Comparison of ENCODE assay signal across 8 mouse cellular contexts in the genomic region with DNA sequence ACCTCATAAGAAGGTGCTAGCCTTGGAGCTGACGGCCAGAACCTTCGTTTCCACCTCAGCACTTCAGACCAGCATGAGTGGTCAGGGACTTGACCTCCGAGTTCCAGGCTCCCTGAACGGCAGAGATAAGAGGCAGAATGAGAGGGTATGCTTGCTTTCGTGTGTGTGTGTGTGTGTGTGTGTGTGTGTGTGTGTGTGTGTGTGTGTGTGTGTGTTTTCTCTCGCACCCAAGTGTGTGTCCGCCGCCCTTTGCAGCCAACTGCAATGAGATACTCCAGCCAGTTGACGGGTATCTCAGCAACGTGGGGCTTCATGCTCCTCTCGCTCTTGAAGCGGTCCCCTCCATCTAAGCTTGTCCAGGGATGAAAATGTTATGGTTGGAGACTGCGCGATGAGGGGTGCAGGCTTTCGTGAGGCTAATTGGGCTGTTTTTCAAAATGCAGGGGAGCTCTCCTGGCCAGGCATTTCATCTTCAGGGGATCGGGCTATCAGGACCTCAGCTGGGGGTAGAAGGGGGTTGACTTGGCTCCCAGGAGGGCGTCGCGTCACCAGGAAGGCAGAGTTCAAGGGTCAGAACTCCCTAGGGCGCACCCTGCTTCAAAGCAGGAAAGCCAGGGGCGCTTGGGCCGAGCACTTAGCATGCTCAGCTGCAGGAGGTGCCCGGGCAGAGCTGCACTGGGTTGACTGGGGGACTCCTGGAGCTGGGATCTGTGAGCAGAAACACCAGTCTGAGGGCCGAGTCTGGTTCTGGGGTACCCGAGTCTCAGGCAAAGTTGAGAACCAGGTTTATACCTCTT. TPM values are rescaled to one million over a fixed set of nuclear protein-coding genes. Genes with fewer than 3 reads are reported as not detected.
A peak's percentile ranks its signal among the peaks of the same experiment; 100 is the strongest.
DNase-seq lines count a peak whose midpoint lies in the region; ATAC-seq lines count a peak whose summit lies in the region.

No protein-coding gene starts in this region.

- H3K9ac ChIP-seq in heart, embryonic 14.5 days (ENCODE audit: low read length), result peak overlapping the region; percentile 73; the same call in 1 of the 2 replicates
- no peak overlapping the region for H3K9ac ChIP-seq in hindbrain, embryonic 11.5 days (ENCODE audit: low read depth, low read length)
- no peak overlapping the region for H3K9ac ChIP-seq in neural tube, embryonic 11.5 days (ENCODE audit: low read length)

- DNase-seq in heart, adult 9 months (ENCODE audit: low spot score in 2 of 2), result no peak
- DNase-seq in cerebellum, adult 9-11 months, result peak; percentile 60
- DNase-seq in hindbrain, embryonic 11.5 days (ENCODE audit: low spot score), result peak; percentile 40
- peak; percentile 20 to 28 for DNase-seq in left cerebral cortex, postnatal 25 days (ENCODE audit: low spot score in 2 of 2)
- peak; percentile 22 for DNase-seq in neural tube, embryonic 11.5 days (ENCODE audit: low spot score)
- DNase-seq in gastrocnemius, postnatal 36 days, result no peak

- no peaks in the 10 kb centered on the region for H3K9me3 ChIP-seq in heart, embryonic 14.5 days (ENCODE audit: control insufficient read depth, low read length)
- no peaks in the 10 kb centered on the region for H3K9me3 ChIP-seq in hindbrain, embryonic 11.5 days (ENCODE audit: control insufficient read depth, low read length)
- H3K9me3 ChIP-seq in neural tube, embryonic 11.5 days (ENCODE audit: control insufficient read depth, low read length), result no peaks in the 10 kb centered on the region

- intact Hi-C loops in left cerebral cortex, postnatal 25 days (cut with DNase I), result loop anchor here (10.0 kb wide), 1 partner anchor 192 kb away; no protein-coding TSS in a partner anchor
- intact Hi-C loops in gastrocnemius, postnatal 36 days (cut with DNase I), result no loop called here

- H3K27me3 ChIP-seq in heart, embryonic 14.5 days (ENCODE audit: control insufficient read depth, insufficient read depth, low read length), result peaks cover 42% of the 10 kb centered on the region
- peaks cover 15% of the 10 kb centered on the region for H3K27me3 ChIP-seq in hindbrain, embryonic 11.5 days (ENCODE audit: control insufficient read depth, insufficient read depth, low read length)
- H3K27me3 ChIP-seq in neural tube, embryonic 11.5 days (ENCODE audit: control insufficient read depth, insufficient read depth, low read length), result peaks cover 24% of the 10 kb centered on the region

- no peaks in the 10 kb centered on the region for H3K36me3 ChIP-seq in heart, embryonic 14.5 days (ENCODE audit: control insufficient read depth, insufficient read depth, low read length)
- no peaks in the 10 kb centered on the region for H3K36me3 ChIP-seq in hindbrain, embryonic 11.5 days (ENCODE audit: control insufficient read depth, insufficient read depth, low read length)
- H3K36me3 ChIP-seq in neural tube, embryonic 11.5 days (ENCODE audit: control insufficient read depth, insufficient read depth, low read length), result no peaks in the 10 kb centered on the region

- H3K4me2 ChIP-seq in heart, embryonic 14.5 days (ENCODE audit: low read length), result peak overlapping the region; percentile 100
- H3K4me2 ChIP-seq in hindbrain, embryonic 11.5 days (replicated peaks; ENCODE audit: low read depth, low read length), result peak overlapping the region; percentile 100
- peak overlapping the region; percentile 99 for H3K4me2 ChIP-seq in neural tube, embryonic 11.5 days (ENCODE audit: low read depth)

- H3K4me1 ChIP-seq in heart, embryonic 14.5 days (ENCODE audit: control insufficient read depth in 2 of 2, insufficient read depth in 2 of 2, low read length in 2 of 2), result peaks cover 0 to 10% of the 10 kb centered on the region in 2 experiments; a peak in 3 of 4 replicates
- H3K4me1 ChIP-seq in hindbrain, embryonic 11.5 days (replicated peaks; ENCODE audit: control insufficient read depth, insufficient read depth, low read length), result no peaks in the 10 kb centered on the region; the same call in 1 of the 2 replicates
- peaks cover 5% of the 10 kb centered on the region; the same call in 1 of the 2 replicates for H3K4me1 ChIP-seq in neural tube, embryonic 11.5 days (ENCODE audit: control insufficient read depth, insufficient read depth, low read length)

- 2% methylated on average over 25 of the region's 25 CpGs for WGBS in heart, embryonic 14.5 days
- under 1% methylated on average over 25 of the region's 25 CpGs for WGBS in hindbrain, embryonic 11.5 days
- 3% methylated on average over 25 of the region's 25 CpGs for WGBS in neural tube, embryonic 11.5 days

- no peak for ATAC-seq in heart, embryonic 14.5 days (ENCODE audit: insufficient number of reproducible peaks, insufficient read depth, low FRiP score, low read depth)
- ATAC-seq in hindbrain, embryonic 11.5 days (ENCODE audit: low FRiP score), result peak; percentile 20; the same call in 1 of the 2 replicates
- no peak for ATAC-seq in neural tube, embryonic 11.5 days (ENCODE audit: insufficient read depth, low FRiP score, low TSS enrichment)
- no peak for ATAC-seq in megakaryocyte-erythroid progenitor cell, adult 5-6 weeks (replicated peaks; ENCODE audit: low FRiP score, low TSS enrichment, poor library complexity, severe bottlenecking)

- no peak overlapping the region for H3K27ac ChIP-seq in heart, embryonic 14.5 days (replicated peaks in 1 of 2; ENCODE audit: control insufficient read depth in 1 of 2, insufficient read depth in 1 of 2, low read depth in 2 of 2, low read length in 2 of 2)
- H3K27ac ChIP-seq in hindbrain, embryonic 11.5 days (ENCODE audit: low read depth, low read length), result no peak overlapping the region
- H3K27ac ChIP-seq in neural tube, embryonic 11.5 days (ENCODE audit: low read depth, low read length), result no peak overlapping the region

- H3K4me3 ChIP-seq in heart, embryonic 14.5 days (ENCODE audit: control insufficient read depth in 1 of 2, insufficient read depth in 1 of 2, low read depth in 1 of 2, low read length in 2 of 2), result peak overlapping the region; percentile 45 to 66
- H3K4me3 ChIP-seq in hindbrain, embryonic 11.5 days (ENCODE audit: low read depth, low read length), result peak overlapping the region; percentile 54
- H3K4me3 ChIP-seq in neural tube, embryonic 11.5 days (ENCODE audit: low read depth, low read length), result peak overlapping the region; percentile 54

RNA-seq across cellular contexts. Expression of a gene that starts 1.5 kb away (rescaled TPM):
- polyA plus RNA-seq in heart, embryonic 14.5 days (2014; fragmentation: Nextera tagmentation; extraction: Ambion mirVana), result 122 and 126 TPM in 2 replicates
- 85.5 and 92.9 TPM in 2 replicates for polyA plus RNA-seq in hindbrain, embryonic 11.5 days (2014; fragmentation: Nextera tagmentation; extraction: Ambion mirVana)
- total RNA-seq in left cerebral cortex, postnatal 25 days (2021), result 100 to 1,000 TPM; 201 to 208 TPM
- 97.6 TPM in 2 replicates for polyA plus RNA-seq in neural tube, embryonic 11.5 days (2014; fragmentation: Nextera tagmentation; extraction: Ambion mirVana)
- 1 to 10 TPM; 2.1 to 2.6 TPM for total RNA-seq in gastrocnemius, postnatal 36 days (2021)
- total RNA-seq in megakaryocyte-erythroid progenitor cell, adult 5-6 weeks (2014; fragmentation: Nextera tagmentation), result 0.28 TPM in 1 of 2 replicates, not detected in the other
- 2.4 TPM in 1 of 2 replicates, not detected in the other for total RNA-seq in megakaryocyte-erythroid progenitor cell, adult 5-6 weeks (2017)

Comparison
In these comparisons a context has a peak if more than half of its experiments do, and no peak if none do; other contexts are left out.
1. DNase-seq: peak in cerebellum, adult 9-11 months (single experiment), hindbrain, embryonic 11.5 days (single experiment), left cerebral cortex, postnatal 25 days (2 of 2) and neural tube, embryonic 11.5 days (single experiment); none in heart, adult 9 months (0 of 2) and gastrocnemius, postnatal 36 days (0 of 2).
2. RNA of a gene that starts 1.5 kb away (total RNA-seq): 201 to 208 TPM in left cerebral cortex, postnatal 25 days; 2.1 to 2.6 TPM in gastrocnemius, postnatal 36 days and 0.28 to 2.4 TPM in megakaryocyte-erythroid progenitor cell, adult 5-6 weeks; every median in the first group is over 10 times any median in the second.
3. Peak in every context shown above with its lines, with median percentiles within 50 percentile points of each other: H3K4me2 ChIP-seq and H3K4me3 ChIP-seq.